Mouse (Mus musculus): ENCODE measurements around the gene Osmr. TPM values are rescaled to one million over a fixed set of nuclear protein-coding genes. Genes with fewer than 3 reads are reported as not detected.
"Not testable (repeated sequence)": the region's sequence is repeated elsewhere in the genome, so short reads cannot be mapped to it uniquely, and the experiment has no call there.

The Osmr gene
- total RNA-seq, 2 experiments from 2014 or later = 2.3 to 2.5 TPM

GRCm38 (mm10) chr15:6871621-6872359 is 3.0 kb downstream of the Osmr start:
- intact Hi-C loops (cut with DNase I) = no loop called here
- no peak for DNase-seq (ENCODE audit: low spot score in 2 of 2)

GRCm38 (mm10) chr15:6866888-6867287 is 7.9 kb downstream of the Osmr start:
- no peak for DNase-seq (ENCODE audit: low spot score in 2 of 2)
- intact Hi-C loops (cut with DNase I) = no loop called here

GRCm38 (mm10) chr15:6862125-6862524 is 12.6 kb downstream of the Osmr start:
- DNase-seq (ENCODE audit: low spot score in 2 of 2) = no peak
- intact Hi-C loops (cut with DNase I) = no loop called here

- DNase-seq (ENCODE audit: low spot score in 2 of 2) = no peak
- intact Hi-C loops (cut with DNase I) = no loop called here
These were observed 13.2 kb downstream of the Osmr start for GRCm38 (mm10) chr15:6861617-6862016.

GRCm38 (mm10) chr15:6859781-6860180 is 15.0 kb downstream of the Osmr start:
- DNase-seq (ENCODE audit: low spot score in 2 of 2) = no peak
- intact Hi-C loops (cut with DNase I) = no loop called here

GRCm38 (mm10) chr15:6858871-6859270 is 15.9 kb downstream of the Osmr start:
- intact Hi-C loops (cut with DNase I) = no loop called here
- DNase-seq (ENCODE audit: low spot score in 2 of 2) = no peak

- DNase-seq (ENCODE audit: low spot score in 2 of 2) = peak in 1 of 2 experiments; percentile 19
- intact Hi-C loops (cut with DNase I) = no loop called here
These were observed 17.4 kb downstream of the Osmr start for GRCm38 (mm10) chr15:6857270-6857905.

- intact Hi-C loops (cut with DNase I) = loop anchor here (10.0 kb wide), 1 partner anchor 595 kb away; no protein-coding TSS in a partner anchor
These were observed 24.9 kb downstream of the Osmr start for GRCm38 (mm10) chr15:6849851-6850250.

GRCm38 (mm10) chr15:6840199-6840598 is 34.6 kb downstream of the Osmr start:
- peak in 1 of 2 experiments; percentile 16 for DNase-seq (ENCODE audit: low spot score in 2 of 2)
- intact Hi-C loops (cut with DNase I) = loop anchor here (1.0 to 10.0 kb wide), 4 partner anchors 42 to 605 kb away; no protein-coding TSS in a partner anchor

More at GRCm38 (mm10) chr15:6849851-6850250, 24.9 kb downstream of the Osmr start:
- DNase-seq (ENCODE audit: low spot score in 2 of 2) = no peak

- DNase-seq (ENCODE audit: low spot score in 2 of 2) = no peak
These were observed 59.0 kb downstream of the Osmr start for GRCm38 (mm10) chr15:6815807-6816206.

GRCm38 (mm10) chr15:6801212-6801611 is 73.6 kb downstream of the Osmr start:
- intact Hi-C loops (cut with DNase I); DNase-seq (ENCODE audit: low spot score in 2 of 2): not testable (repeated sequence)

More at GRCm38 (mm10) chr15:6815807-6816206, 59.0 kb downstream of the Osmr start:
- intact Hi-C loops (cut with DNase I) = no loop called here

GRCm38 (mm10) chr15:6792846-6793245 is 81.9 kb downstream of the Osmr start:
- DNase-seq (ENCODE audit: low spot score in 2 of 2) = no peak
- intact Hi-C loops (cut with DNase I) = no loop called here

- intact Hi-C loops (cut with DNase I) = no loop called here
- no peak for DNase-seq (ENCODE audit: low spot score in 2 of 2)
These were observed 83.1 kb downstream of the Osmr start for GRCm38 (mm10) chr15:6791648-6792047.

GRCm38 (mm10) chr15:6790011-6790410 is 84.8 kb downstream of the Osmr start:
- DNase-seq (ENCODE audit: low spot score in 2 of 2) = no peak
- intact Hi-C loops (cut with DNase I) = no loop called here

- DNase-seq (ENCODE audit: low spot score in 2 of 2) = peak in 1 of 2 experiments; percentile 36
- intact Hi-C loops (cut with DNase I) = no loop called here
These were observed 87.5 kb downstream of the Osmr start for GRCm38 (mm10) chr15:6787236-6787635.

GRCm38 (mm10) chr15:6786212-6786611 is 88.6 kb downstream of the Osmr start:
- DNase-seq (ENCODE audit: low spot score in 2 of 2) = no peak
- intact Hi-C loops (cut with DNase I) = no loop called here

GRCm38 (mm10) chr15:6772265-6772664 is 102.5 kb downstream of the Osmr start:
- intact Hi-C loops (cut with DNase I) = no loop called here
- no peak for DNase-seq (ENCODE audit: low spot score in 2 of 2)
